Mouse (Mus musculus): ENCODE results near the gene Wfdc21. TPM values are rescaled to one million over a fixed set of nuclear protein-coding genes. Genes with fewer than 3 reads are reported as not detected.

Wfdc21 gene
- total RNA-seq (2014; rRNA removed) (1,058 and 3,004 TPM in 2 replicates), polyA plus RNA-seq (2012; rRNA removed) (2,463 and 2,494 TPM in 2 replicates)

- H3K4me1 ChIP-seq (ENCODE audit: control insufficient read depth, insufficient read depth, low read length): peaks cover 18% of the 10 kb centered on the region
- peak; percentile 86 for DNase-seq (ENCODE audit: extremely low read depth, low read depth, low spot score)
- H3K36me3 ChIP-seq (ENCODE audit: control insufficient read depth, insufficient read depth, low read length): peaks cover 6% of the 10 kb centered on the region; the same call in 1 of the 2 replicates
- H3K27me3 ChIP-seq (ENCODE audit: control insufficient read depth, insufficient read depth, low read length): no peaks in the 10 kb centered on the region
- TF ChIP-seq CTCF (IDR thresholded peaks at IDR 0.05; ENCODE audit: low read depth, low read length) (no peak), POLR2A (IDR thresholded peaks at IDR 0.05; ENCODE audit: extremely low read depth, insufficient read depth, low read length) (0 out of 2 replicates have a peak, but pooled peaks have one; percentile 6)
- H3K79me2 ChIP-seq (ENCODE audit: control insufficient read depth, insufficient read depth, low read length): no peaks in the 10 kb centered on the region
- peak within 1 kb of the TSS; percentile 80 for H3K9ac ChIP-seq (ENCODE audit: low read depth, low read length)
- peak within 1 kb of the TSS; percentile 69 for H3K4me3 ChIP-seq (ENCODE audit: insufficient read depth, low read depth, low read length)
- H3K27ac ChIP-seq (replicated peaks; ENCODE audit: insufficient read depth, low read depth, low read length): peak within 1 kb of the TSS; percentile 93
- WGBS: 27% methylated on average over 5 of the region's 5 CpGs
These were observed at the start of gene Wfdc21 for GRCm38 (mm10) chr11:83746681-83747080. Gene Wfdc21 (plus strand): TSS chr11:83746940.

GRCm38 (mm10) chr11:83703705-83704104 lies 43.0 kb upstream of the Wfdc21 start, which contains the start of gene Wfdc17:
Gene Wfdc17 (plus strand): TSS chr11:83703991.
- WGBS: 56% methylated on average over 1 of the region's 1 CpGs
- Histone ChIP-seq H3K4me1 (ENCODE audit: control insufficient read depth, insufficient read depth, low read length) (no peaks in the 10 kb centered on the region), H3K27me3 (ENCODE audit: control insufficient read depth, insufficient read depth, low read length) (no peaks in the 10 kb centered on the region), H3K4me3 (ENCODE audit: insufficient read depth, low read depth, low read length) (0 out of 2 replicates have a peak within 1 kb of the TSS, but pooled peaks have one; percentile 27), H3K27ac (replicated peaks; ENCODE audit: insufficient read depth, low read depth, low read length) (0 out of 2 replicates have a peak within 1 kb of the TSS, but pooled peaks have one; percentile 26), H3K9ac (ENCODE audit: low read depth, low read length) (no peak within 1 kb of the TSS), H3K79me2 (ENCODE audit: control insufficient read depth, insufficient read depth, low read length) (no peaks in the 10 kb centered on the region), H3K36me3 (ENCODE audit: control insufficient read depth, insufficient read depth, low read length) (no peaks in the 10 kb centered on the region)
- DNase-seq (ENCODE audit: extremely low read depth, low read depth, low spot score): peak; percentile 51
- TF ChIP-seq POLR2A (IDR thresholded peaks at IDR 0.05; ENCODE audit: extremely low read depth, insufficient read depth, low read length): no peak
- TF ChIP-seq CTCF (IDR thresholded peaks at IDR 0.05; ENCODE audit: low read depth, low read length): no peak

- Histone ChIP-seq H3K79me2 (ENCODE audit: control insufficient read depth, insufficient read depth, low read length) (no peaks in the 10 kb centered on the region), H3K9ac (ENCODE audit: low read depth, low read length) (no peak within 1 kb of the TSS), H3K4me3 (ENCODE audit: insufficient read depth, low read depth, low read length) (no peak within 1 kb of the TSS), H3K27ac (replicated peaks; ENCODE audit: insufficient read depth, low read depth, low read length) (no peak within 1 kb of the TSS), H3K4me1 (ENCODE audit: control insufficient read depth, insufficient read depth, low read length) (no peaks in the 10 kb centered on the region), H3K27me3 (ENCODE audit: control insufficient read depth, insufficient read depth, low read length) (no peaks in the 10 kb centered on the region), H3K36me3 (ENCODE audit: control insufficient read depth, insufficient read depth, low read length) (no peaks in the 10 kb centered on the region)
- no peak for DNase-seq (ENCODE audit: extremely low read depth, low read depth, low spot score)
- no peak for TF ChIP-seq POLR2A (IDR thresholded peaks at IDR 0.05; ENCODE audit: extremely low read depth, insufficient read depth, low read length)
- no peak for TF ChIP-seq CTCF (IDR thresholded peaks at IDR 0.05; ENCODE audit: low read depth, low read length)
- WGBS: 82% methylated on average over 4 of the region's 4 CpGs
These were observed 38.0 kb upstream of the Wfdc21 start, which contains the start of gene Wfdc18 for GRCm38 (mm10) chr11:83708715-83709114. Gene Wfdc18 (plus strand): TSS chr11:83709015.

GRCm38 (mm10) chr11:83709683-83710082 lies 37.1 kb upstream of the Wfdc21 start:
- 84% methylated on average over 5 of the region's 5 CpGs for WGBS
- Histone ChIP-seq H3K4me3 (ENCODE audit: insufficient read depth, low read depth, low read length) (no peak overlapping the region), H3K9ac (ENCODE audit: low read depth, low read length) (no peak overlapping the region), H3K36me3 (ENCODE audit: control insufficient read depth, insufficient read depth, low read length) (no peaks in the 10 kb centered on the region), H3K27ac (replicated peaks; ENCODE audit: insufficient read depth, low read depth, low read length) (no peak overlapping the region), H3K79me2 (ENCODE audit: control insufficient read depth, insufficient read depth, low read length) (no peaks in the 10 kb centered on the region), H3K4me1 (ENCODE audit: control insufficient read depth, insufficient read depth, low read length) (no peaks in the 10 kb centered on the region), H3K27me3 (ENCODE audit: control insufficient read depth, insufficient read depth, low read length) (no peaks in the 10 kb centered on the region)
- no peak for DNase-seq (ENCODE audit: extremely low read depth, low read depth, low spot score)
- TF ChIP-seq CTCF (IDR thresholded peaks at IDR 0.05; ENCODE audit: low read depth, low read length): no peak
- no peak for TF ChIP-seq POLR2A (IDR thresholded peaks at IDR 0.05; ENCODE audit: extremely low read depth, insufficient read depth, low read length)

- Histone ChIP-seq H3K79me2 (ENCODE audit: control insufficient read depth, insufficient read depth, low read length) (no peaks in the 10 kb centered on the region), H3K27ac (replicated peaks; ENCODE audit: insufficient read depth, low read depth, low read length) (no peak overlapping the region), H3K36me3 (ENCODE audit: control insufficient read depth, insufficient read depth, low read length) (no peaks in the 10 kb centered on the region), H3K27me3 (ENCODE audit: control insufficient read depth, insufficient read depth, low read length) (no peaks in the 10 kb centered on the region), H3K4me3 (ENCODE audit: insufficient read depth, low read depth, low read length) (no peak overlapping the region), H3K9ac (ENCODE audit: low read depth, low read length) (no peak overlapping the region), H3K4me1 (ENCODE audit: control insufficient read depth, insufficient read depth, low read length) (no peaks in the 10 kb centered on the region)
- 57% methylated on average over 1 of the region's 1 CpGs for WGBS
- no peak for DNase-seq (ENCODE audit: extremely low read depth, low read depth, low spot score)
- no peak for TF ChIP-seq CTCF (IDR thresholded peaks at IDR 0.05; ENCODE audit: low read depth, low read length)
- TF ChIP-seq POLR2A (IDR thresholded peaks at IDR 0.05; ENCODE audit: extremely low read depth, insufficient read depth, low read length): no peak
These were observed 34.1 kb upstream of the Wfdc21 start for GRCm38 (mm10) chr11:83712671-83713070.

GRCm38 (mm10) chr11:83713925-83714324 lies 32.8 kb upstream of the Wfdc21 start:
- Histone ChIP-seq H3K4me3 (ENCODE audit: insufficient read depth, low read depth, low read length) (no peak overlapping the region), H3K79me2 (ENCODE audit: control insufficient read depth, insufficient read depth, low read length) (no peaks in the 10 kb centered on the region), H3K4me1 (ENCODE audit: control insufficient read depth, insufficient read depth, low read length) (no peaks in the 10 kb centered on the region), H3K27ac (replicated peaks; ENCODE audit: insufficient read depth, low read depth, low read length) (no peak overlapping the region), H3K36me3 (ENCODE audit: control insufficient read depth, insufficient read depth, low read length) (no peaks in the 10 kb centered on the region), H3K27me3 (ENCODE audit: control insufficient read depth, insufficient read depth, low read length) (no peaks in the 10 kb centered on the region), H3K9ac (ENCODE audit: low read depth, low read length) (no peak overlapping the region)
- DNase-seq (ENCODE audit: extremely low read depth, low read depth, low spot score): no peak
- WGBS: 77% methylated on average over 2 of the region's 2 CpGs
- TF ChIP-seq POLR2A (IDR thresholded peaks at IDR 0.05; ENCODE audit: extremely low read depth, insufficient read depth, low read length) (no peak), CTCF (IDR thresholded peaks at IDR 0.05; ENCODE audit: low read depth, low read length) (no peak)
